Mouse (Mus musculus) heart, embryonic 13.5 days (tissue): ENCODE measurements around the gene Tfap4. TPM values are rescaled to one million over a fixed set of nuclear protein-coding genes. Genes with fewer than 3 reads are reported as not detected.
"Not testable (repeated sequence)": the region's sequence is repeated elsewhere in the genome, so short reads cannot be mapped to it uniquely, and the experiment has no call there.

Source experiments
- ATAC-seq: fragments of 200-750 bp; cut with Nextera tagmentation; 2 replicates; pipeline ENCODE4 v1.8.0; 2017; ENCODE audit warnings: moderate TSS enrichment; ENCODE audit not compliant: insufficient number of reproducible peaks, low FRiP score, low TSS enrichment; ENCODE audit errors: extremely low read depth
- H3K27ac ChIP-seq: fragments of 300-500 bp; sonication (generic); replicated peaks from 2 replicates; pipeline ENCODE4 v1.5.1; 2015; ENCODE audit warnings: moderate library complexity, mild to moderate bottlenecking, inconsistent platforms
- H3K27me3 ChIP-seq: fragments of 300-500 bp; sonication (generic); replicated peaks from 2 replicates; pipeline ENCODE4 v1.6.1; 2015; ENCODE audit warnings: mild to moderate bottlenecking, inconsistent platforms
- H3K36me3 ChIP-seq: fragments of 300-500 bp; sonication (generic); 2 replicates; pipeline ENCODE4 v1.6.1; 2015; ENCODE audit warnings: mild to moderate bottlenecking, inconsistent platforms
- H3K4me1 ChIP-seq: fragments of 300-500 bp; sonication (generic); 2 replicates; pipeline ENCODE4 v1.6.1; 2015; ENCODE audit warnings: inconsistent platforms
- H3K4me2 ChIP-seq: fragments of 300-500 bp; sonication (generic); 2 replicates; pipeline ENCODE4 v1.6.1; 2015; ENCODE audit warnings: inconsistent platforms, mild to moderate bottlenecking, moderate library complexity
- H3K4me3 ChIP-seq: fragments of 300-500 bp; sonication (generic); 2 replicates; pipeline ENCODE4 v1.5.1; 2015; ENCODE audit warnings: moderate library complexity, mild to moderate bottlenecking, inconsistent platforms
- H3K9ac ChIP-seq: fragments of 300-500 bp; sonication (generic); 2 replicates; pipeline ENCODE4 v1.6.1; 2015; ENCODE audit warnings: inconsistent platforms, mild to moderate bottlenecking, moderate library complexity
- H3K9me3 ChIP-seq: fragments of 300-500 bp; sonication (generic); 2 replicates; pipeline ENCODE4 v1.6.1; 2016; ENCODE audit warnings: inconsistent platforms
- WGBS: fragments of 180-500 bp; shearing (Covaris S2); methylation state at CpG from one replicate; pipeline ENCODE4 v1.1.7; 2015; ENCODE audit warnings: mixed read lengths; 5-methylcytosine and 5-hydroxymethylcytosine counted together
- polyA plus RNA-seq: library from polyadenylated mRNA; unstranded; fragments of >200 nt; fragmentation: Nextera tagmentation; extraction: Ambion mirVana; gene quantifications from 2 replicates; pipeline ENCODE4 v1.2.1, GENCODE M21; 2015

The Tfap4 gene
- polyA plus RNA-seq, 1 experiment from 2014 or later = 7.7 TPM

DNA sequence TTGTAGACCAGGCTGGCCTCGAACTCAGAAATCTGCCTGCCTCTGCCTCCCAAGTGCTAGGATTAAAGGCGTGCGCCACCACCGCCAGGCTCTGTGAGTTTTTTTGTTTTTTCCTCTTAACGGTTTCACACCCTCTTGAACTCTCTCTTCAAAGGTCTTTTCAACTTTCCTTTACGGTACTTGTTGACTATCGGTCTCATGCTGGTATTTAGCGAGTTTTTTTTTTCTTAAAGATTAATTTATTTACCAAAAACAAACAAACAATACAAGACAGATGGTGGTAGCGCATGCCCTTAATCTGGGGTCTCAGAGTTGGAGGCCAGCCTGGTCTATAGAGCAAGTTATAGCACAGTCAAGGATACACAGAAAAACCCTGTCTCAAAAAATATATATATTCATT lies 30.6 kb upstream of the Tfap4 start:
- no peak overlapping the region for H3K4me2 ChIP-seq
- WGBS = 94% methylated on average over 9 of the region's 9 CpGs
- H3K4me1 ChIP-seq = peaks cover 47% of the 10 kb centered on the region
- peaks cover 22% of the 10 kb centered on the region for H3K36me3 ChIP-seq
- ATAC-seq = no peak
- no peaks in the 10 kb centered on the region for H3K9me3 ChIP-seq
- no peak overlapping the region for H3K4me3 ChIP-seq
- no peak overlapping the region for H3K27ac ChIP-seq
- no peak overlapping the region for H3K9ac ChIP-seq
- H3K27me3 ChIP-seq = no peaks in the 10 kb centered on the region

GRCm38 (mm10) chr16:4587516-4588210 lies 28.0 kb upstream of the Tfap4 start:
- peak overlapping the region; percentile 75 for H3K9ac ChIP-seq
- 37% methylated on average over 5 of the region's 5 CpGs for WGBS
- H3K4me2 ChIP-seq = peak overlapping the region; percentile 82

DNA sequence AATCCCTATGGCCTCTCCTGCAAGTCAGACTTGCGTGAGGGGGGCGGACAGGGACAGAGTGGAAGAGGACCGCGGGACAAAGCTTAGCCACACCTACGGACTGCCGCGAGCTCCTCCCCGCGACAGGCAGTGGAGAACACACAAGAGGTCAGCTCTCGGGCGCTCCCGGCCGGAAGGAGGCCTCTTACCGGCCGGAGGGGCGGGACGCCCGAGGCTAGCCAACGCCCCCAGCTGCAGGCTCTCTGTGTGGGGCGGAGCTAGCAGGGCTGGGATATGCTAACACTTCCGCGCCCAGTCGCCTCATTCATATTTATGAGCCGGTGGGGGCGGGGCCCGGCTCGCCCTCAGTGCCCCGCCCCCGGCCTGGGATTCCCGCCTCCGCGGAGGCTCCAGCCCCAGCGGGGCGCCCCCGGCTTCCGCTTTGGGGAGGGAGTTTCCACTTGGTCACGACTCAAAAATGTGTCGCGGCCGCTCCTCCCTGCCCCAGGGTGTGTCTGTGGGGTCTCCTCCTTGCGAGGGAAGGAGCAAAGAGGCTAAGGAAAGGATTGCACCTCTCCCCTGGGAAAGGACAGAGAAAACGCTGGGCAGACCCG lies 27.0 kb upstream of the Tfap4 start:
- Histone ChIP-seq H3K4me1 (peaks cover 25% of the 10 kb centered on the region), H3K27ac (peak overlapping the region; percentile 91), H3K4me3 (peak overlapping the region; percentile 50), H3K27me3 (no peaks in the 10 kb centered on the region), H3K9ac (peak overlapping the region; percentile 75), H3K36me3 (peaks cover 22% of the 10 kb centered on the region), H3K4me2 (peak overlapping the region; percentile 82), H3K9me3 (no peaks in the 10 kb centered on the region)
- ATAC-seq = peak; percentile 99
- under 1% methylated on average over 43 of the region's 43 CpGs for WGBS

More at GRCm38 (mm10) chr16:4587516-4588210, 28.0 kb upstream of the Tfap4 start:
- ATAC-seq = no peak
- H3K27ac ChIP-seq = peak overlapping the region; percentile 91
- H3K27me3 ChIP-seq = no peaks in the 10 kb centered on the region
- peak overlapping the region; percentile 50; the same call in 1 of the 2 replicates for H3K4me3 ChIP-seq
- H3K36me3 ChIP-seq = peaks cover 22% of the 10 kb centered on the region
- H3K9me3 ChIP-seq = no peaks in the 10 kb centered on the region
- H3K4me1 ChIP-seq = peaks cover 35% of the 10 kb centered on the region

DNA sequence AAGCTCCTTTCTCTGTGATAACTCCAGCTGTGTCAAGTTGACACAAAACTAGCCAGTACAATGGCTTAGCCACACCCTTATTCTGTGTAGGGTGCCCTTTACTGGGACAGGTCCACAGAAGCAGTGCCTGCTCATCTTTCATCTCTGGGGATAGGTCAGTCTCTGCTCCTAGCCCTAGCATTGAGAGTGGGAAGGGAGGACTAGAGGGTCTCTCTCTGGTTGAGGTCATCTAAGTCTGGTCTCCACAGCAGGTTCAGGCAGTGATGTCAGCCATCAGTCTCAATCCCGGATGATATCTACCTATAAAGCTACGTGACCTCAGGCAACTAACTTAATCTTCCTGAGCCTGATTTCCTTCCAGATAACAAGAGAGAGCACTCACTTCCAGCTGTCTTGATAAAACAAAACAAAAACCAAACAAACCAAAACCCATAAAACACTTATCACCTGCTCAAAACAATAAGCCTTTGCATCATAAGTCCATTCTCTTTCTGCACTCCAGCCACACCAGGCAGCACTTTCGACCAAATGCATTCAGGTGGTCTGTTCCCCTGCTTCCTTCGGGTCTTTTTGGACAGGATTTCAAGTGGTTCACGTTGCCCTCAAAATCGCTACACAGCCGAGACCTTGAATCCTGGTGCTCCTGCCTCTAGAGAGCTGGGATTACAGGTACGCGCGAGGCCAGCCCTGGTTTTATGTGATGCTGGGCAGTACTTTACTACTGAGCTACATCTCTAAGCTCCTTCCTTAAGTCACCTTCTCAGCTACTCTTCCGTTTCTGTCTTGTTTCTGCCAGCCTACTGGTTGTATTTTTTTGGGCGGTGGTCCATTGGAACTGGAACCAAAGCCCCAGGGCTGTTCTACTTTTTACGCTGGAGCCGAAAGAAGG lies 26.2 kb upstream of the Tfap4 start:
- no peaks in the 10 kb centered on the region for H3K27me3 ChIP-seq
- H3K27ac ChIP-seq = peak overlapping the region; percentile 91
- H3K36me3 ChIP-seq = peaks cover 17% of the 10 kb centered on the region
- peak overlapping the region; percentile 50 for H3K4me3 ChIP-seq
- peaks cover 23% of the 10 kb centered on the region for H3K4me1 ChIP-seq
- no peaks in the 10 kb centered on the region for H3K9me3 ChIP-seq
- WGBS = 4% methylated on average over 14 of the region's 14 CpGs
- H3K9ac ChIP-seq = peak overlapping the region; percentile 74
- peak overlapping the region; percentile 82 for H3K4me2 ChIP-seq
- ATAC-seq = peak; percentile 11; the same call in 1 of the 2 replicates

- Histone ChIP-seq H3K9me3 (no peaks in the 10 kb centered on the region), H3K4me2 (no peak overlapping the region), H3K4me3 (no peak overlapping the region), H3K9ac (no peak overlapping the region), H3K27me3 (no peaks in the 10 kb centered on the region), H3K36me3 (peaks cover 2% of the 10 kb centered on the region), H3K27ac (no peak overlapping the region), H3K4me1 (peaks cover 23% of the 10 kb centered on the region)
- WGBS = 62% methylated on average over 5 of the region's 5 CpGs
- ATAC-seq = no peak
Observed at GRCm38 (mm10) chr16:4584438-4584837, 24.8 kb upstream of the Tfap4 start.

DNA sequence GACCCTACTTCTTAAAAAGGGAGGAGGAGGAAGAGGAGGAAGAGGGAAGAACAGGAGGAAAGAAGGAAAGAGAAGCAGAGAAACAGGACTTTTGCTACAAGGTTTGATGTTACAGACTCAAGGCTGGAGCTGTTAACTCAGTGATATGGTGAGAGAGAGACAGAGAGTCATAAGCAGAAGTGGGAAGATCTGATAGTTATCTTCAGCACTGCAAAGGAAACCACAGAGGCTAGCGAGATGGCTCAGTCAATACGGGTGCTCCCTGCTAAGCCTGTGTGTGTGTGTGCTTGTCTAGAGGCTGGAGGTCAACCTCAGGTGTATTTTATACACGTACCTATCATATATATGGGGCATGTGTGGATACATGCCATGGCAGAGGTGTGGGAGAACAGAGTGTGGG lies 24.2 kb upstream of the Tfap4 start:
- no peaks in the 10 kb centered on the region for H3K9me3 ChIP-seq
- WGBS = 59% methylated on average over 3 of the region's 3 CpGs
- no peak overlapping the region for H3K27ac ChIP-seq
- H3K4me3 ChIP-seq = no peak overlapping the region
- H3K4me1 ChIP-seq = peaks cover 27% of the 10 kb centered on the region
- no peak overlapping the region for H3K9ac ChIP-seq
- H3K36me3 ChIP-seq = no peaks in the 10 kb centered on the region
- no peak for ATAC-seq
- no peaks in the 10 kb centered on the region for H3K27me3 ChIP-seq
- H3K4me2 ChIP-seq = no peak overlapping the region

DNA sequence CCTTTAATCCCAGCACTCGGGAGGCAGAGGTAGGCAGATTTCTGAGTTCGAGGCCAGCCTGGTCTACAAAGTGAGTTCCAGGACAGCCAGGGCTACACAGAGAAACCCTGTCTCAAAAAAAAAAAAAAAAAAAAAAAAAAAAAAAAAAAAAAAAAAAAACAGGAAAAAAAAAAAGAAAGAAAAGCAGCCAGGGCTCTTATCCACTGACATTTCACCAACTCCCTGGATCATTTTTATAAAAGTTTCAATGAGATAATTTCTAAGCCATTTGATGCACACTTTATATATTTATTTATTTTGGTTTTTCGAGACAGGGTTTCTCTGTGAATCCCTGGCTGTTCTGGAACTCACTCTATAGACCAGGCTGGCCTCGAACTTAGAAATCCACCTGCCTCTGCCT lies 21.5 kb upstream of the Tfap4 start:
- not testable (repeated sequence) for ATAC-seq, H3K27me3 ChIP-seq, H3K4me3 ChIP-seq, H3K9ac ChIP-seq, H3K9me3 ChIP-seq, H3K4me2 ChIP-seq, H3K27ac ChIP-seq, H3K36me3 ChIP-seq
- 73% methylated on average over 4 of the region's 4 CpGs for WGBS
- H3K4me1 ChIP-seq = peaks cover 11% of the 10 kb centered on the region

GRCm38 (mm10) chr16:4578630-4579029 lies 19.0 kb upstream of the Tfap4 start:
- no peaks in the 10 kb centered on the region for H3K9me3 ChIP-seq
- no peak for ATAC-seq
- H3K9ac ChIP-seq = no peak overlapping the region
- H3K4me2 ChIP-seq = no peak overlapping the region
- H3K4me3 ChIP-seq = no peak overlapping the region
- no peaks in the 10 kb centered on the region for H3K27me3 ChIP-seq
- WGBS = 51% methylated on average over 7 of the region's 7 CpGs
- H3K4me1 ChIP-seq = peaks cover 4% of the 10 kb centered on the region; the same call in 1 of the 2 replicates
- H3K36me3 ChIP-seq = no peaks in the 10 kb centered on the region
- H3K27ac ChIP-seq = no peak overlapping the region

- 46% methylated on average over 2 of the region's 2 CpGs for WGBS
- Histone ChIP-seq H3K9me3 (no peaks in the 10 kb centered on the region), H3K36me3 (no peaks in the 10 kb centered on the region), H3K9ac (no peak overlapping the region), H3K27me3 (no peaks in the 10 kb centered on the region), H3K4me3 (no peak overlapping the region), H3K4me2 (no peak overlapping the region), H3K27ac (no peak overlapping the region), H3K4me1 (peaks cover 4% of the 10 kb centered on the region; the same call in 1 of the 2 replicates)
- no peak for ATAC-seq
Observed at GRCm38 (mm10) chr16:4576873-4577272, 17.2 kb upstream of the Tfap4 start.

GRCm38 (mm10) chr16:4576038-4576437 lies 16.4 kb upstream of the Tfap4 start:
- Histone ChIP-seq H3K4me3 (no peak overlapping the region), H3K9me3 (no peaks in the 10 kb centered on the region), H3K4me1 (peaks cover 8% of the 10 kb centered on the region), H3K4me2 (no peak overlapping the region), H3K27me3 (no peaks in the 10 kb centered on the region), H3K27ac (no peak overlapping the region), H3K36me3 (no peaks in the 10 kb centered on the region), H3K9ac (no peak overlapping the region)
- WGBS = 57% methylated on average over 2 of the region's 2 CpGs
- no peak for ATAC-seq

DNA sequence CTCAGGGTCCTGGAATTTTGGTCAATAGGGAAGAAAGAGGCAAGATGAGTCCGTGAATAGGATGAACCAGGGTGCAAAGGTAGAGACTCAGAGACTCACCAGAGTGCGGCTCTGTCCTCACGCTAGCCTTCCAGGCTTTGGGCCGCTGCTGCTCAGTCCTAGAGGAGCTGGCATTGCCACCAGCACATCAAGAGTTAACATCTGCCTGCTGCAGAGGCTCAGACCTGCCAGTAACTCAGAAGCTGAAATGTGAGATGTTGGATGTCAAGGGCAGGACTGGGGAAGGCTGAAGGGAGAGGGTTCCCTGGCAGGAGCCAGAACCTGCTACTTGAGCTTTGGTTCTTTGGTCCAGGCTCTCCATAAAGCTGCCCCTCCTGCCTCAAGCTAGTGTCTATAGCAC lies 11.1 kb upstream of the Tfap4 start:
- no peak overlapping the region for H3K4me2 ChIP-seq
- peaks cover 10% of the 10 kb centered on the region for H3K4me1 ChIP-seq
- WGBS = 47% methylated on average over 4 of the region's 4 CpGs
- H3K27ac ChIP-seq = no peak overlapping the region
- no peak for ATAC-seq
- no peak overlapping the region for H3K4me3 ChIP-seq
- no peaks in the 10 kb centered on the region for H3K36me3 ChIP-seq
- no peaks in the 10 kb centered on the region for H3K27me3 ChIP-seq
- H3K9me3 ChIP-seq = no peaks in the 10 kb centered on the region
- H3K9ac ChIP-seq = peak overlapping the region; percentile 44
